Mouse (Mus musculus) left cerebral cortex, adult 8-10 months (tissue): ENCODE measurements at regions not wholly inside any gene's neighbourhood (a gene's known extent, or its start where the extent isn't known, plus 50 kb on each side); places are given as distances from the start of the nearest gene placed in this dataset.

Experiments used
- DNase-seq, 2 experiments: peaks; one replicate each; pipeline ENCODE4 v3.0.0; 2022; ENCODE audit warnings: low spot score in 2 of 2

DNA sequence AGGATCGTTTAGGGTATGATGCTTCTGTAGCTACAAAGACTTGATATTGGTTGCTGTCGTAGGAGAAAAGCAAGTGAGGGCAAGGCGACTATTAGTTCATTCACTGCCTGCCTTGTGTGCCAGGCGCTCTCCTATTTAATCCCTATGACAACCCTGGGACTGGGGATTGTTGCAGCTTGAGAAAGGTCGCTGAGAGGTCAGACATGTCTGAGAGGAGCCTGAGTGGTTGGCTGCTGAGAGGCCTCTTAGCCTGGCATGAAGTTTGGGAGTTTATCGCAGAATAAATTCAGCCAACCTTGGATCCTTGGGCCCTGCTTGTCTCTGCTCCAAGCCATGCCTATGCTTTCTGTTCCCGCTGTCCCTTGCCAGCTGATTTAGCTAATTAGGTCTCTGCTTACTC lies 65.9 kb upstream of the Gjb5 start:
- no peak for DNase-seq

DNA sequence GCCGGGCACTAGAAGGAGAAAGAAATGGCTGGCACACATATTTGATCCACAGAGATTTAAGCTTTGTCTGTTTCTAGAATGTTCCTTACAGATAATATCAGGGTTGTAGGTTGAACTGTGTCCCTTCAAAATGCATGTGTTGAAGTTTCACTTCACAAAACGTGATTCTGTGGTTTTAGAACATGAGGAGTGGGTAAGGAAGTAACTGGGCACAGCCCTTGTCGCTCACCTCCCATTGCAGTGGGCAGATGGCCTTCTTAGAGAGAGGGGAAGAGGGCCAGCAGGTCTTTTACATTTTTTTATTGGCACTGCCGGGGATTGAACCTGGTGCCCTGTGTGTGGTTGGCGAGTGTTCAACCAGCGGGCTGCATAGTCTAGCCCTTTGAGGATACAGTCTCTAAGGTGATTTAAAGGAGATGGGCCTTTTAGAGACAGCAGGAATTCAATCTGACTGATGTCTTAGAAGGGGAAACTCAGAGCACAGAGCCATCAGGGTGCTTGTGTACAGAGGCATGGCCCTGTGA lies 64.0 kb upstream of the Gjb5 start:
- DNase-seq = no peak

DNA sequence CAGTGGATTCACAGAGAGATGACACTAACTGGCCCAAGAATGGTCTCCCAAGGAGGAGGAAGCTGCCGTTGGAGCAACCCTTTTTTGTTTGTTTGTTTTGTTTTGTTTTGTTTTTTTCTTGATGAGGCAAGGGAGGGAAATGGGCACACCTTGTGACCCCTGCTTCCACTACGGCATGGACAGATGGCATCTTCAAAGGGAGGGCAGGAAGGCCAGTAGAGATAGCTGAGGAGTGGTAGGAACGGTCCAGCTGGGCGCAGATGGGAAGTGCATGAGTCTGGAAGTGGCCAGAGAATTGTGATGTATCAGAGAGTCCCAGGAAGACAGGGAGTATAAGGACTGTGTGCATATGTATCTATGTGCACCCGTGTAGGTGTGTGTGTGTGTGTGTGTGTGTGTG lies 63.1 kb upstream of the Gjb5 start:
- no peak for DNase-seq

DNA sequence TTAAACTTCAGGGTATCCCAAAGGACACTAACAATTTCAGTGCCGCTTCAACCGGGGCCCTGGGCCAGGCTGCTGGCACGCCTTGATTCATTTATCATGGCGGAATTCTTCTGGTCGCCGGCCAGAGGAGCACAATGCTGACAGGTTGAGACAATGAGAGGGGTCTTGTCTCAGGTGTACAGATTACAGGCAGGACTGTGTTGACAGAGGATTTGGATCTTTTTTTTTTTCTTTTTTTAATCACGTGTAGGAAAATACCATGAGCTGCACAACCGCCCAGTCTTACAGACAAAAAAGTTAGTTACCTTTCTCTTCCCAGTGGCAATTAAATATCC lies 61.8 kb upstream of the Gjb5 start:
- DNase-seq = no peak

DNA sequence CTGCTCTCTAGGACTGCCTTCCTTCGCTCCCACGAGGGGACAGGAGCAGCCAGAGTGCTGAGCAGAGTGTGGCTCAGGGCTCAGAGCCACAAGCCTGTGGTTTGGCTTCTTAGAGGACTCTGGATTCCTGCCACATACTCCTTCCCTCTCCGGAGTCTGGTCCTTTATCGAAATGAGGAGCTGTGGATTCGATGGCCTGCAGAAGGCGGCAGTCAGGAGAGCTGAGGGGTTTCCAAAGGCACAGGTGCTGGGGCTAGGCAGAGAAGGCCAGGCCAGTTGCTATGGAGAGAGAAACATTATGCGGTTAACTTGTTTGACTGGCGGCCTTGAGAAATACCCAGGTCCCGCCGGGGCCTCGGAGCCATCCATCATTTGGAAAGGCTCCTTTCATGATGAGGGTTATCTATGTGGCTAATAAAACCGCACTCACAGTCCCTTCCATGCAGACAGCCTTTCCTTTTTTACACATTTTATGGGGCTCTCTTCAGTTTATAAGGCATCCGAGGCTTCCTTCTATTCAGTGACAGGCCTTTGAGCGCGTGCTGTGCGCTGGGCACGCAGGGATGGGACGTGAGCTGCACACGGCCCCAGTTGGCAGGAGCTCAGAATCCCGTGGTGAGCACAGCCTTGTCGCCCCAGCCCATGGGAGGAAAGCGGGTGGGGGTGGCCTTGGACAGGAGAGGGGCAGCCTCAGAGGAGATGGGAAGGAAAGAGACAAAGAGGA lies 61.2 kb upstream of the Gjb5 start:
- DNase-seq = no peak

DNA sequence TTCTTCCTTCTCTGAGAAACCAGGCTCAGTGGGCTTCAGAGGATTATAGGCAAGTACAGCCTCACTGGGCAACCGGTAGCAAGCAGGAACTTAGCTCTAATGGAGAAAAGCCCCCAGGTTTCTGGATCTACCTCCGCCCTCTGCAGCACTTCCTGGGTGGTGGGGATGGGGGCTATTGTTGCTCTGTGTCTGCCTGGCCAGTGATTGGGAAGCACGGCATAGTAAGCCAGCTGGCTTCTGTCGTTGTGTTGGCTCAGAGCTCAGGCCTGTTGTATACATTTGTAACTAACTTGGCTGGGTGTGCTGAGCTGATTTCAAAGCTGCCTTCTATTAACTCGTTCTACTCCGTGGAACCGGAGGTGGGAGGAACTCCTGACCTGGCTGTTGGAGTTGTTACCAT lies 58.9 kb upstream of the Gjb5 start:
- DNase-seq = no peak

DNA sequence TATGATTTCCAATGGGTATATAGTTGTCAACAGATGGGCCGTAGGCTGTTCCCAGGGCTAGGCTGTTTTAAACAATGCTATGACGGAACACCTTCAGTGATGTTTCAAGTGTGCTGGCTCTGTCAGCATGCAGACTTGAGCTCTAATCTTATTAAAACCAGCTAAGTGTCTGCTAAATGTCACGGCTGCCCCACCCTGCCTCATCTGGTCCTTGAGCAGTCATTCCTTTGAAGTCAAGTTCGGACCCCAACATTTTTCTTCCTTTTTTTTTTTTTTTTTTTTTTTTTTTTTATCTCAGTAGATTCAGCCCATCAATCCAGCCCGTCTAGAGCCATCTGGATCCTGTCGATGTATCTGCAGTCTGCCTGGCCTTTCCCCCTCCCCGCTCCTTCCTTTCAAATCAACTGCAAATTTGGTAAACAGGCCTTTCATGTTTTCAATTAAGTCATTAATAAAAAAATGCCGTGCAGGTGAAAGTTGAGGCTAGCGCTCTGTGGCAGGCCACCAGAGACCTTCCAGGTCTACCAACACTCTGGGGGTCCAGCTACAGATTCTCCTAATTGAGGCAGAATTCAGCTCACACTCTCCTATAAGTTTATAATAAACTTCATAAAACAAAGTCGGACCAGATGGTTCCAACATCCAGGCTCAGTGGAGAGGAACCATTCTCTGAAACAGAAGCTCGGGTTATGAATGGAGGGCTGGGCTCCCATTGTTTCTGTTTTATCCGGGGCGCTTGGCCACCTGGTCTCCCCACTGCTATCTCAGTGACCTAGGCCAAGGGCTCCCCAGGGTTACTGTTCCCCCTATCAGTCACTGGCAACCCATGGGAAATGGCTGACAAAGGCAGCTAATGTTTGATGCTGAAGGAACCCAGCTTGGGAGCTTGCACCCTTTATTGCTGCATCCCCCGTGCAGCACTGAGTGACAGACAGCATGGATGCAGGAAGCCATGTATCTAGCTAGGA lies 56.3 kb upstream of the Gjb5 start:
- no peak for DNase-seq
